Mouse (Mus musculus) ZHBTc4 (cell line): ENCODE data around the gene 1700028P14Rik.

Source experiments
- DNase-seq: peaks from one replicate; pipeline ENCODE4 v3.0.0-alpha.2; 2011; ENCODE audit warnings: low read depth, low spot score

The 1700028P14Rik gene

GRCm38 (mm10) chr19:23607951-23608350 lies 44.7 kb downstream of the 1700028P14Rik start:
- DNase-seq: no peak

- DNase-seq: no peak
These were observed 57.7 kb downstream of the 1700028P14Rik start for GRCm38 (mm10) chr19:23594950-23595349.

DNA sequence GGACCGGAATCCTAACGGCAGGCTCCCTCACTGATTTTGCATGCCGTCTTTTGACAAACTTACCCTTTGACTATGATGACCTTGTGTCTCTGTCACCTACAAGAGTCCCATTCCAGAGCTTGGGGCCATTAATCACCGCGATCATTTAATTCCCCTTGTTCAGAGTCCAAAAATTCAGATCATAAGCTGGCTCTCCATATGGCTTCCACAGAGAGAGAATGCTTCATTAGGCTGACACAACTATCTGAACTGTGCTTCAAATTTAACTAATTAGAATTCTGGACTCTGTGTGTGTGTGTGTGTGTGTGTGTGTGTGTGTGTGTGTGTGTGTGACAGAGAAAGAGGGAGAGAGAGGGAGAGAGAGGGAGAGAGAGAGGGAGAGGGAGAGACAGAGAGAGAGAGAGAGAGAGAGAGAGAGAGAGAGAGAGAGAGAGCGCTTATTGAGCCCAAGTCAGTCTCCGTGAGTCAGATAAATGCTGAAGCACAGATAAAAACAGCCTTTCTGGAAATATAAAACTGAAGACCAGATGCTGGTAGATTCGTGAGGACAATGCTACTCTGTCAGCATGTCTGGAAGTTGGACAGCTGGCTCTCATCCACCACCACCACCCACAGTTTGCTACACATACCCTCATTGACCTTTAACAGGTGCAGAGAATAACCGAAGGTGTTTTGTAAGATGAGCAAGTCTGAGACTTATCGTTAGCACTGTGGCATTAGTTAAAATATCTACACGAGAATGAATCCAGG lies 73.8 kb downstream of the 1700028P14Rik start:
- no peak for DNase-seq

DNA sequence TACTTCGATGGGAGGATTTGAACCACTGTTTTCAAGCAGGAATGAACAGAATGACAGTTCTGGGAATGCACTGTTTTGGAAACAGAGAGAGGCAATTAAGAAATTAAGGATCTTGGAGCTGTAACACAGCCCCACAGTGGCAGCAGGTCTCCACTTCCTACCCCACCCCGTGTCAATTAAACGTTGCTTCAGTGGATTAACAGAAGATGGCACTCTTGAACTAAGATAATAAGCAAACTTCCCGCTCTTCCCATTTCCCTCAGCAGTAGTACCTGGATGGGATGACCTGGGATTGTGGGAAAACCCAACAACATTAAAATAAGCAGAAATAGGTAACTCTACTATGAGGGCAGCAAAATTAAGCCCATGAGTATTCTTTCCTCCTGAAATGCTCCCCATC lies 75.9 kb downstream of the 1700028P14Rik start:
- DNase-seq: peak; percentile 26

GRCm38 (mm10) chr19:23563693-23564092 lies 88.9 kb downstream of the 1700028P14Rik start:
- DNase-seq: no peak

- DNase-seq: no peak
These were observed 90.0 kb downstream of the 1700028P14Rik start for GRCm38 (mm10) chr19:23562588-23562987.

DNA sequence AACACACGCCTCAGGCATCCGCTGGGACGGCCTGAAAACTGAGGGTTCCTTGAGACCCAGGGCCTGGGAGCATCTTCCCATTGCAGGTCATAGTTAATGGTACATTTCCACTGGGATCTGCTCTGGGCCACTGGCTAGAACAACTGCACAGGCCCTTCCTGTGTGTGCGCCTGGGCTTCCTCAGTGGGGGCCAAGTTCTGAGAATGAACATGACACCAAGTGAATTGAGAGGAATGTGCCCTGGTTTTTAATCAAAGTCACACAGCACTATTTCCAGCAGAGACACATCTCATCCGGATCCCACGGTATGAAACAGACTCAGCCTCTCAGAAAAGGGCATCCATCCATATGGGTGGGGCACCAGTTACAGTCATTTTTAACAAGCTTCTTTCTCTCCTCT lies 90.6 kb downstream of the 1700028P14Rik start:
- no peak for DNase-seq

- no peak for DNase-seq
These were observed 99.2 kb downstream of the 1700028P14Rik start for GRCm38 (mm10) chr19:23553450-23553849.

GRCm38 (mm10) chr19:23545604-23546003 lies 107.0 kb downstream of the 1700028P14Rik start:
- DNase-seq: peak; percentile 23

DNA sequence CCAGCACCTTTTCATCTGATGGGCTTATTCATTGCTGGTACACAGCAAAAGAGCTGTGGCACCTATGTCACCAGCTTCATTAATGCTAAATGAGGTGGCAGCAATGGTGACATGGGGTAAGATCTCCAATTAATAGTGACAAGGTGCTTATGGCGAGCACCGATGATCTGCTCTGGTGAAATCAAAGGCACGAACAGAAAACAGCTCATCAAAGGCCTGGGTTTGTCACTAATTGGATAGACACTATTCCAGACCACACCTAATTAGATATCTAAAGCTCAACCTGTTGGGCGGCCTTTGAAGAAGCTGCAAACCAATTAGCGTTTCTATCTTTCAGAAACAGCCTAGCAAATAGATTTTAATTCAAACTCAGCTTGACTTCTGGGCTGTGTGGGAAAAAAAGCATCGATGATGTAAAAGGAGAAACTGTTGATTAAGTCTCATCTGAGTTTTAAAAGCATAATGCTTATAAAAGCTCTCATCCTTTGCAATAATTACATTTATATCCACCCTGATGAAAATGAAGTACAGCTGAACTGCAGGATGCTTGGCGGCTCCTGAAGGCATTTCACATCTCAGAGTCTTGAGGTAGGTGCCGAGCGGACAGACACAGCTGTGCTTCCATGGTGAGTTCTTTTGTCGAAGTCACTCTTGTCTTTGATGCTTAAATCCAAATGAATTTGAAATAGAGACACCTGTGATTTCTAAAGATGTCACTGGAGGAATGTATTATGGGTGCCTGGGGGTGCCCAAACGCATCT lies 109.2 kb downstream of the 1700028P14Rik start:
- no peak for DNase-seq

DNA sequence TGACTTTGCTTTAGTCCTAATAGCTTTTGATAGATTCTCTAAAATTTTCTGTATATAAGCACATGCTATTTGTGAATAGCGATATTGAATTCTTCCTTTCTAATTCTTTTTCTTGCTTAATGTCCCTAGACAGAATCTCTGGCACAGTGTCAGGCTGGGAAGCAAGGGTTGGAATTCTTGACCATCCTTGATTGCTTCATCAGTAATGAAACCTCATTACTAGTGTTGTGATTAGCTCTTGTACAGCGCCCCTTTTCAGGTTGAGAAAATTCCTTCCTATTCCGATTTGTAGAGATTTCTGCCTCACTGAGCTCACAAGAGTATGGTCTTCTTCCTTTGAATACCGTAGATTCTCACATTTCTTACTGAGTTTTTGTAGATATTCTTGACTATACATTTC lies 109.9 kb downstream of the 1700028P14Rik start:
- DNase-seq: no peak

DNA sequence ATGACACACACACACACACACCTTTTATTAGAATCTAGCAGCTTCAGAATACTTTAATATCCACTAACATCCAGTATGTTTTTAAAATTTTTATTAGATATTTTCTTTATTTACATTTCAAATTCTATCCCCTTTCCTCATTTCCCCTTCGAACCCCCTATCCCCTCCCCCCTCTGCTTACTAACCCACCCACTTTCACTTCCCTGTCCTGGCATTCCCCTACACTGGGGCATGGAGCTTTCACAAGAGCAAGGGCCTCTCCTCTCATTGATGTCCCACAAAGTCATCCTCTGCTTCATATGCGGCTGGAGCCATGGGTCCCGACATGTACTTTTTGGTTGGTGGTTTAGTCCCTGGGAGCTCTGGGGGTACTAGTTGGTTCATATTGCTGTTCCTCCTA lies 116.9 kb downstream of the 1700028P14Rik start:
- DNase-seq: no peak

DNA sequence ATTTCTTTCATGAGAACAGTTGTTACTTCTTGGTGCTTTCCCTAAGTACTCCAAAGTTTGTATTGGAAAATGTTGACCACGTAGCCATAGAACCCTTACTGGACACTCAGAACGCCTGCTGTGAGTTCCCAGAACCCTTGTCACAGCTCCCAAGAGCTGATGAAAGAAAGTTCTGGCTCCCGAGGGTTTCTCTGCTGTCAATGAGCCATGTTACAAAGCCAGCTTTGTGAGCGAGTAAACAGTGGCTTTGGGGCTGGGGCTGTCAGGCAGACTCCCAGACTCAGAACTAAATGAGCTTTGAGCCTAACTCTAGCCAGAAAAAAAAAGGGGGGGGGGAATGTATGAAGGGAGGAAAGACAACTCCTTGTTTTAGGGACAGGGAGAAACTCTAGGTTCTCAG lies 120.7 kb downstream of the 1700028P14Rik start:
- no peak for DNase-seq

- DNase-seq: peak; percentile 70
These were observed 128.9 kb downstream of the 1700028P14Rik start for GRCm38 (mm10) chr19:23523711-23524110.

- DNase-seq: no peak
These were observed 130.8 kb downstream of the 1700028P14Rik start for GRCm38 (mm10) chr19:23521831-23522230.

GRCm38 (mm10) chr19:23521071-23521470 lies 131.5 kb downstream of the 1700028P14Rik start:
- no peak for DNase-seq

DNA sequence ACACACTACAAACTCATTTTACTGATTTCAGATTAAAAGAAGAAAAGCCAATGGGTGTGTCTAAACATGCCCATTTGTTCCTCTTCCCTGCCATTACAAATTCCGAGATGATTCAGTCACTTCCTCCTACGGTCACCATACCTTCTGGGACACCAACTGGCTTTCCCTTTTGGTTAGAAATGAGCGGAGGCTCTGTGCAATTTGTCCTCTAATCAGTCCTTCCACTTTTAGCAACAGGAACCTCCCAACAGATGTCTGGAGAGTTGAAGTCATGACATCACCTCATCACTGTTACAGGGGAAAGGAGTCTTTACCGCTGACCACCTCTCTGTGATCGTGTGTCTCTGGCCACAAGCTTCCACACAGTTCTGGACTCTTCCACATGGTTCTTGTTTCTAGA lies 132.0 kb downstream of the 1700028P14Rik start:
- no peak for DNase-seq

DNA sequence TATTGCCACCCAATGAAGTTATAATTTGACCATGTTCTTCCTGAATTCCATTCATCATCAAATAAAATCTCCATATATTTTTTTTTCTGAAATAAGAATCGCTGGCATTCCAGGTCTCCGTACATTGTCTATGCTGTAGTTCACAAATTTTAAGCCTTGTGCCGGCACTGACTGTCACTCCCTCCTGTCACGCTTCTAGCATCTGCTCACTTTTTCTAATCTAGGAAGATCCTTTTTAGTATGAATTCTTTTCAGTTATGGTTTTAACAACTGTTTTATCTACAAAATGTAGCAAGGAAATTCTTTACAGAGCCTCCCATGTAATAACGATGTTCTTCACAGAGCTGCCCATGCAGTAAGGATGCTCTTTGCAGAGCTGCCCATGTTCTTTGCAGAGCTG lies 134.1 kb downstream of the 1700028P14Rik start:
- DNase-seq: no peak

GRCm38 (mm10) chr19:23511303-23511702 lies 141.3 kb downstream of the 1700028P14Rik start:
- peak; percentile 59 for DNase-seq
